Mouse (Mus musculus) heart, postnatal 0 days (tissue): ENCODE results near the gene Nhsl1. TPM values are rescaled to one million over a fixed set of nuclear protein-coding genes. Genes with fewer than 3 reads are reported as not detected.

Source experiments
- ATAC-seq: fragments of 200-750 bp; cut with Nextera tagmentation; 2 replicates; pipeline ENCODE4 v1.8.0; 2017; ENCODE audit warnings: low read depth, moderate number of reproducible peaks, moderate library complexity; ENCODE audit not compliant: insufficient read depth
- DNase-seq: peaks from one replicate; pipeline ENCODE4 v3.0.0-alpha.2; 2016; ENCODE audit warnings: low spot score
- H3K27ac ChIP-seq: fragments of 300-500 bp; sonication (generic); 2 replicates; pipeline ENCODE4 v1.5.1; 2014; ENCODE audit warnings: low read depth, mild to moderate bottlenecking
- H3K27me3 ChIP-seq: fragments of 300-500 bp; sonication (generic); 2 replicates; pipeline ENCODE4 v1.6.1; 2014; ENCODE audit warnings: low read length, mixed read lengths; ENCODE audit not compliant: control insufficient read depth, insufficient read depth
- H3K36me3 ChIP-seq: fragments of 300-500 bp; sonication (generic); replicated peaks from 2 replicates; pipeline ENCODE4 v1.6.1; 2014; ENCODE audit warnings: low read length, mixed read lengths; ENCODE audit not compliant: control insufficient read depth, insufficient read depth
- H3K4me1 ChIP-seq: fragments of 300-500 bp; sonication (generic); 2 replicates; pipeline ENCODE4 v1.6.1; 2014; ENCODE audit warnings: antibody characterized with exemption; ENCODE audit not compliant: control insufficient read depth, insufficient read depth
- H3K4me2 ChIP-seq: fragments of 300-500 bp; sonication (generic); 2 replicates; pipeline ENCODE4 v1.6.1; 2014; ENCODE audit warnings: low read depth, mild to moderate bottlenecking, low read length, moderate library complexity
- H3K4me3 ChIP-seq: fragments of 300-500 bp; sonication (generic); 2 replicates; pipeline ENCODE4 v1.5.1; 2014; ENCODE audit warnings: low read depth, low read length
- H3K9ac ChIP-seq: fragments of 300-500 bp; sonication (generic); replicated peaks from 2 replicates; pipeline ENCODE4 v1.6.1; 2014; ENCODE audit warnings: low read depth, low read length, mixed read lengths
- H3K9me3 ChIP-seq: fragments of 300-500 bp; sonication (generic); replicated peaks from 2 replicates; pipeline ENCODE4 v1.6.1; 2016; ENCODE audit warnings: low read length; ENCODE audit not compliant: control insufficient read depth
- CTCF ChIP-seq: IDR thresholded peaks from 2 replicates; pipeline ENCODE4 v1.5.1; 2016; ENCODE audit warnings: antibody characterized with exemption, control low read depth, low read depth
- EP300 ChIP-seq: IDR thresholded peaks from 2 replicates; pipeline ENCODE4 v1.6.1; 2016; ENCODE audit warnings: antibody characterized with exemption, low read depth
- WGBS: fragments of 180-500 bp; shearing (Covaris S2); extraction: QIAGEN DNeasy Blood & Tissue Kit; methylation state at CpG from one replicate; pipeline ENCODE4 v1.1.7; 2014; 5-methylcytosine and 5-hydroxymethylcytosine counted together
- polyA plus RNA-seq: library from polyadenylated mRNA; unstranded; fragments of >200 nt; fragmentation: Nextera tagmentation; extraction: Ambion mirVana; gene quantifications from 2 replicates; pipeline ENCODE4 v1.2.1, GENCODE M21; 2015
- total RNA-seq: library from RNA; depleted of rRNA; stranded (reverse); fragments of >200 nt; gene quantifications from 2 replicates; pipeline ENCODE4 v1.2.3, GENCODE M21; 2014; ENCODE audit warnings: low replicate concordance

The Nhsl1 gene
- total and polyA plus RNA-seq, 2 experiments from 2014 or later, result 8.8 to 20.1 TPM

GRCm38 (mm10) chr10:18334734-18335133 lies 15.9 kb downstream of the Nhsl1 start:
- Histone ChIP-seq H3K4me2 (no peak overlapping the region), H3K9me3 (no peaks in the 10 kb centered on the region), H3K36me3 (no peaks in the 10 kb centered on the region), H3K4me3 (no peak overlapping the region), H3K27me3 (no peaks in the 10 kb centered on the region), H3K9ac (no peak overlapping the region), H3K4me1 (0 out of 2 replicates have a peak, but pooled peaks cover 2% of the 10 kb centered on the region), H3K27ac (no peak overlapping the region)
- ATAC-seq, result no peak
- TF ChIP-seq CTCF (no peak), EP300 (no peak)
- DNase-seq, result no peak
- WGBS, result 86% methylated on average over 9 of the region's 9 CpGs

- H3K9me3 ChIP-seq, result no peaks in the 10 kb centered on the region
- DNase-seq, result no peak
- no peak overlapping the region for H3K9ac ChIP-seq
- H3K4me3 ChIP-seq, result no peak overlapping the region
- no peaks in the 10 kb centered on the region for H3K36me3 ChIP-seq
- TF ChIP-seq EP300, result no peak
- no peak for TF ChIP-seq CTCF
- ATAC-seq, result no peak
- H3K27ac ChIP-seq, result no peak overlapping the region
- H3K4me2 ChIP-seq, result no peak overlapping the region
- no peaks in the 10 kb centered on the region for H3K4me1 ChIP-seq
- H3K27me3 ChIP-seq, result no peaks in the 10 kb centered on the region
- WGBS, result 79% methylated on average over 5 of the region's 5 CpGs
Measured at GRCm38 (mm10) chr10:18337725-18338124, 18.9 kb downstream of the Nhsl1 start.

- Histone ChIP-seq H3K4me2 (no peak overlapping the region), H3K36me3 (no peaks in the 10 kb centered on the region), H3K27ac (no peak overlapping the region), H3K9me3 (no peaks in the 10 kb centered on the region), H3K27me3 (no peaks in the 10 kb centered on the region), H3K4me3 (no peak overlapping the region), H3K9ac (no peak overlapping the region), H3K4me1 (no peaks in the 10 kb centered on the region)
- no peak for TF ChIP-seq CTCF
- no peak for TF ChIP-seq EP300
- no peak for ATAC-seq
- DNase-seq, result no peak
- 71% methylated on average over 6 of the region's 6 CpGs for WGBS
Measured at GRCm38 (mm10) chr10:18339386-18339785, 20.6 kb downstream of the Nhsl1 start.

DNA sequence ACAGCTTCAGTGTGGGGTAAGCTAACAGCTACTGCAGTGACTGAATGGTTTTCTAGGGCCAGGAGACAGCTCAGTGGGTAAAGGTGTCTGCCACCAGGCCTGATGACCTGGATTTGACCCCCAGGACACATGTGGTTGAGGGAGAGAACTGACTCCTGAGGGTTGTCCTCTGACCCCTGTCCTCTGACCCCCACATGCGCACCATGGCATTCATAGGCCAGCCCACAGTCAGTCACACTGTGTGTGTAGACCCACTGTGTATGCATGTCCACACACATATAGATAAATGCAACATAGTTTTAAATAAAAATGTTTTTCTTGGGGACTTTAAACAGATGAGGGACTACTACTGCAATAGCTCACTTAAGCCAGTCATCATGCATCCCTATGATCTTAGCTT lies 22.1 kb downstream of the Nhsl1 start:
- DNase-seq (no peak), ATAC-seq (no peak)
- Histone ChIP-seq H3K27me3 (no peaks in the 10 kb centered on the region), H3K36me3 (no peaks in the 10 kb centered on the region), H3K4me2 (no peak overlapping the region), H3K27ac (no peak overlapping the region), H3K4me1 (no peaks in the 10 kb centered on the region), H3K9ac (no peak overlapping the region), H3K9me3 (no peaks in the 10 kb centered on the region), H3K4me3 (no peak overlapping the region)
- WGBS, result 100% methylated on average over 1 of the region's 1 CpGs
- TF ChIP-seq CTCF, result no peak
- TF ChIP-seq EP300, result no peak

GRCm38 (mm10) chr10:18341444-18342196 lies 22.8 kb downstream of the Nhsl1 start:
- WGBS, result 73% methylated on average over 15 of the region's 15 CpGs
- no peak overlapping the region for H3K9ac ChIP-seq
- no peak overlapping the region for H3K4me2 ChIP-seq
- no peak for ATAC-seq
- no peaks in the 10 kb centered on the region for H3K4me1 ChIP-seq
- TF ChIP-seq EP300 (no peak), CTCF (no peak)
- no peak overlapping the region for H3K4me3 ChIP-seq
- DNase-seq, result no peak
- no peaks in the 10 kb centered on the region for H3K9me3 ChIP-seq
- no peak overlapping the region for H3K27ac ChIP-seq
- H3K27me3 ChIP-seq, result no peaks in the 10 kb centered on the region
- no peaks in the 10 kb centered on the region for H3K36me3 ChIP-seq

DNA sequence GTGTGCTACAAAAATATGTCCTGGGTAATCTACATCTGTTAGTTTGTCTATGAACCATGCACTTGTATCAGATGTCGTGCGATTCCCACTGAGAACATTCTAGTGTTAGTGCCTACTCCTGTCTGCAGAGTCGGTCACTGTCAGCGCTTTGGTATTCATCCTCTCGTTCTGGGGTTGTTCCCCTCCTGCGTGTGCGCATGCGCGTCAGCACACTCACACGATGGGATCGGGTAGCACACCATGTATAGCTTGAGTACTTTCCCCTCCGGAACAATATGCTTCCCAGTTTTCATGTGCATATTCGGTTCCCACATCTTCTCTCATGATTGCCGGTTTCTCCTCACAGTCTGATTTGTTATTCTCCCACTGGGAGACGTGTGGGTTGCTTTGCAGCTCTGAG lies 28.4 kb downstream of the Nhsl1 start:
- TF ChIP-seq EP300 (no peak), CTCF (no peak)
- Histone ChIP-seq H3K27me3 (no peaks in the 10 kb centered on the region), H3K36me3 (no peaks in the 10 kb centered on the region), H3K4me2 (no peak overlapping the region), H3K9ac (no peak overlapping the region), H3K4me1 (no peaks in the 10 kb centered on the region), H3K9me3 (no peaks in the 10 kb centered on the region), H3K27ac (no peak overlapping the region), H3K4me3 (no peak overlapping the region)
- ATAC-seq (no peak), DNase-seq (no peak)
- 90% methylated on average over 15 of the region's 15 CpGs for WGBS
